Mouse (Mus musculus) brain, embryonic 14.5 days (tissue): ENCODE data around the gene Dst.

Experiments used
- CTCF ChIP-seq: fragments of 200-500 bp; IDR thresholded peaks from 2 replicates; pipeline ENCODE4 v1.5.1; 2012; ENCODE audit warnings: inconsistent platforms, mild to moderate bottlenecking, moderate library complexity, borderline replicate concordance; ENCODE audit not compliant: insufficient read depth, insufficient read length; ENCODE audit errors: extremely low read depth
- POLR2A ChIP-seq: fragments of 200-500 bp; IDR thresholded peaks from 2 replicates; pipeline ENCODE4 v1.6.1; 2012; ENCODE audit warnings: mild to moderate bottlenecking, inconsistent platforms, borderline replicate concordance; ENCODE audit not compliant: poor library complexity, insufficient read depth, insufficient read length, severe bottlenecking; ENCODE audit errors: extremely low read depth

GRCm38 (mm10) chr1:34052422-34052821 is 144.4 kb downstream of the Dst start:
- TF ChIP-seq CTCF (no peak), POLR2A (no peak)
